Mouse (Mus musculus) intestine, embryonic 15.5 days (tissue): Measurements from ENCODE around the gene Hist1h2ak. TPM values are rescaled to one million over a fixed set of nuclear protein-coding genes. Genes with fewer than 3 reads are reported as not detected.

Experiments
- ATAC-seq: fragments of 200-750 bp; cut with Nextera tagmentation; 2 replicates; pipeline ENCODE4 v1.8.0; 2017; ENCODE audit warnings: moderate TSS enrichment, moderate library complexity
- H3K27ac ChIP-seq: fragments of 300-500 bp; sonication (generic); 2 replicates; pipeline ENCODE4 v1.5.1; 2015; ENCODE audit warnings: mild to moderate bottlenecking, inconsistent platforms
- H3K27me3 ChIP-seq: fragments of 300-500 bp; sonication (generic); replicated peaks from 2 replicates; pipeline ENCODE4 v1.6.1; 2015; ENCODE audit warnings: inconsistent platforms
- H3K36me3 ChIP-seq: fragments of 300-500 bp; sonication (generic); 2 replicates; pipeline ENCODE4 v1.6.1; 2015; ENCODE audit warnings: inconsistent platforms
- H3K4me1 ChIP-seq: fragments of 300-500 bp; sonication (generic); replicated peaks from 2 replicates; pipeline ENCODE4 v1.6.1; 2015; ENCODE audit warnings: inconsistent platforms
- H3K4me2 ChIP-seq: fragments of 300-500 bp; sonication (generic); replicated peaks from 2 replicates; pipeline ENCODE4 v1.6.1; 2015; ENCODE audit warnings: mild to moderate bottlenecking, inconsistent platforms
- H3K4me3 ChIP-seq: fragments of 300-500 bp; sonication (generic); replicated peaks from 2 replicates; pipeline ENCODE4 v1.5.1; 2015; ENCODE audit warnings: inconsistent platforms
- H3K9ac ChIP-seq: fragments of 300-500 bp; sonication (generic); 2 replicates; pipeline ENCODE4 v1.6.1; 2015; ENCODE audit warnings: inconsistent platforms
- H3K9me3 ChIP-seq: fragments of 300-500 bp; sonication (generic); 2 replicates; pipeline ENCODE4 v1.6.1; 2016; ENCODE audit warnings: inconsistent platforms
- WGBS: fragments of 180-500 bp; shearing (Covaris S2); methylation state at CpG from one replicate; pipeline ENCODE4 v1.1.7; 2015; 5-methylcytosine and 5-hydroxymethylcytosine counted together
- polyA plus RNA-seq: library from polyadenylated mRNA; unstranded; fragments of >200 nt; fragmentation: Nextera tagmentation; extraction: Ambion mirVana; gene quantifications from 2 replicates; pipeline ENCODE4 v1.2.1, GENCODE M21; 2015

The Hist1h2ak gene
- polyA plus RNA-seq, 1 experiment from 2014 or later = 22.4 TPM

- WGBS = under 1% methylated on average over 22 of the region's 22 CpGs
- no peak for ATAC-seq
- Histone ChIP-seq H3K27me3 (no peaks in the 10 kb centered on the region), H3K27ac (peak overlapping the region; percentile 91), H3K36me3 (no peaks in the 10 kb centered on the region), H3K4me1 (peaks cover 16% of the 10 kb centered on the region), H3K4me2 (peak overlapping the region; percentile 74), H3K4me3 (peak overlapping the region; percentile 39), H3K9me3 (no peaks in the 10 kb centered on the region), H3K9ac (peak overlapping the region; percentile 52)
Measured at GRCm38 (mm10) chr13:21715131-21715863, 38.3 kb downstream of the Hist1h2ak start.

- Histone ChIP-seq H3K27ac (peak overlapping the region; percentile 91), H3K9ac (peak overlapping the region; percentile 52), H3K4me2 (peak overlapping the region; percentile 74), H3K9me3 (no peaks in the 10 kb centered on the region), H3K27me3 (no peaks in the 10 kb centered on the region), H3K4me3 (peak overlapping the region; percentile 39), H3K36me3 (no peaks in the 10 kb centered on the region), H3K4me1 (peaks cover 16% of the 10 kb centered on the region)
- WGBS = under 1% methylated on average over 7 of the region's 7 CpGs
- ATAC-seq = no peak
Measured at GRCm38 (mm10) chr13:21714725-21715124, 38.9 kb downstream of the Hist1h2ak start.

- no peak overlapping the region for H3K4me3 ChIP-seq
- H3K4me2 ChIP-seq = peak overlapping the region; percentile 58
- no peaks in the 10 kb centered on the region for H3K27me3 ChIP-seq
- H3K9ac ChIP-seq = no peak overlapping the region
- ATAC-seq = no peak
- no peaks in the 10 kb centered on the region for H3K36me3 ChIP-seq
- no peaks in the 10 kb centered on the region for H3K9me3 ChIP-seq
- H3K4me1 ChIP-seq = peaks cover 8% of the 10 kb centered on the region
- 24% methylated on average over 4 of the region's 4 CpGs for WGBS
- no peak overlapping the region for H3K27ac ChIP-seq
Measured at GRCm38 (mm10) chr13:21711698-21712097, 41.9 kb downstream of the Hist1h2ak start.

- no peaks in the 10 kb centered on the region for H3K27me3 ChIP-seq
- WGBS = 3% methylated on average over 22 of the region's 22 CpGs
- H3K27ac ChIP-seq = no peak overlapping the region
- no peaks in the 10 kb centered on the region for H3K36me3 ChIP-seq
- no peaks in the 10 kb centered on the region for H3K9me3 ChIP-seq
- ATAC-seq = peak; percentile 84
- peak overlapping the region; percentile 58 for H3K4me2 ChIP-seq
- peaks cover 8% of the 10 kb centered on the region for H3K4me1 ChIP-seq
- H3K9ac ChIP-seq = no peak overlapping the region
- H3K4me3 ChIP-seq = peak overlapping the region; percentile 40
Measured at GRCm38 (mm10) chr13:21710821-21711525, 42.7 kb downstream of the Hist1h2ak start.

- Histone ChIP-seq H3K4me2 (peak overlapping the region; percentile 41), H3K9ac (peak overlapping the region; percentile 60), H3K4me1 (peaks cover 4% of the 10 kb centered on the region), H3K9me3 (no peaks in the 10 kb centered on the region), H3K27me3 (no peaks in the 10 kb centered on the region), H3K27ac (peak overlapping the region; percentile 79), H3K4me3 (peak overlapping the region; percentile 62), H3K36me3 (no peaks in the 10 kb centered on the region)
- under 1% methylated on average over 32 of the region's 32 CpGs for WGBS
- peak; percentile 87 for ATAC-seq
Measured at GRCm38 (mm10) chr13:21710031-21710711, 43.5 kb downstream of the Hist1h2ak start.

- Histone ChIP-seq H3K9me3 (no peaks in the 10 kb centered on the region), H3K4me3 (no peak overlapping the region), H3K4me2 (no peak overlapping the region), H3K4me1 (no peaks in the 10 kb centered on the region), H3K9ac (no peak overlapping the region), H3K36me3 (no peaks in the 10 kb centered on the region), H3K27ac (no peak overlapping the region), H3K27me3 (no peaks in the 10 kb centered on the region)
- 71% methylated on average over 4 of the region's 4 CpGs for WGBS
- no peak for ATAC-seq
Measured at GRCm38 (mm10) chr13:21706669-21707068, 47.0 kb downstream of the Hist1h2ak start.

Other genes with a start within 250 kb of the Hist1h2ak start
- 3.6 and 5.5 TPM in 2 replicates for gene Zkscan8, start 222.7 kb downstream of the Hist1h2ak start, polyA plus RNA-seq
- 0.09 and 0.18 TPM in 2 replicates for gene Olfr1366, start 211.0 kb downstream of the Hist1h2ak start, polyA plus RNA-seq
- gene Olfr1535, start 193.9 kb downstream of the Hist1h2ak start, polyA plus RNA-seq = not detected in 2 replicates
- not detected in 2 replicates for gene Olfr1364, start 172.1 kb downstream of the Hist1h2ak start, polyA plus RNA-seq
- gene Olfr1362, start 139.8 kb downstream of the Hist1h2ak start, polyA plus RNA-seq = not detected in 2 replicates
- gene Olfr11, start 111.3 kb downstream of the Hist1h2ak start, polyA plus RNA-seq = not detected in 2 replicates
- gene Olfr1361, start 90.4 kb downstream of the Hist1h2ak start, polyA plus RNA-seq = not detected in 2 replicates
- not detected in 2 replicates for gene Olfr1360, start 76.4 kb downstream of the Hist1h2ak start, polyA plus RNA-seq
- not detected in 2 replicates for gene Olfr1359, start 55.7 kb downstream of the Hist1h2ak start, polyA plus RNA-seq
- 1.4 and 4.3 TPM in 2 replicates for gene Hist1h2bl, start 37.7 kb downstream of the Hist1h2ak start, polyA plus RNA-seq
- 14.7 and 32.5 TPM in 2 replicates for gene Hist1h2ai, start 37.4 kb downstream of the Hist1h2ak start, polyA plus RNA-seq
- 5.4 and 13.1 TPM in 2 replicates for gene Hist1h3h, start 36.2 kb downstream of the Hist1h2ak start, polyA plus RNA-seq
- gene Hist1h2bm, start 31.8 kb downstream of the Hist1h2ak start, polyA plus RNA-seq = 1.7 and 4.3 TPM in 2 replicates
- gene Hist1h4j, start 18.8 kb downstream of the Hist1h2ak start, polyA plus RNA-seq = 1.2 and 1.6 TPM in 2 replicates
- gene Hist1h4k, start 3.3 kb downstream of the Hist1h2ak start, polyA plus RNA-seq = 1.7 and 2.8 TPM in 2 replicates
- 3.0 and 5.9 TPM in 2 replicates for gene Hist1h2bn, start 296 bp upstream of the Hist1h2ak start, polyA plus RNA-seq
- gene Hist1h1b, start 26.8 kb upstream of the Hist1h2ak start, polyA plus RNA-seq = 19.8 and 25.0 TPM in 2 replicates
- gene Hist1h3i, start 29.5 kb upstream of the Hist1h2ak start, polyA plus RNA-seq = 89.5 and 101 TPM in 2 replicates
- gene Hist1h2an, start 33.4 kb upstream of the Hist1h2ak start, polyA plus RNA-seq = 2.4 and 4.7 TPM in 2 replicates
- 2.0 TPM in 2 replicates for gene Hist1h2bp, start 33.6 kb upstream of the Hist1h2ak start, polyA plus RNA-seq
- 14.5 and 16.7 TPM in 2 replicates for gene Hist1h2bq, start 56.4 kb upstream of the Hist1h2ak start, polyA plus RNA-seq
- 1.7 TPM in 1 of 2 replicates, not detected in the other for gene Hist1h2ao, start 56.6 kb upstream of the Hist1h2ak start, polyA plus RNA-seq
- not detected in 2 replicates for gene Hist1h4m, start 57.9 kb upstream of the Hist1h2ak start, polyA plus RNA-seq
- 12.0 and 15.9 TPM in 2 replicates for gene Hist1h4n, start 78.4 kb upstream of the Hist1h2ak start, polyA plus RNA-seq
- 2,704 and 3,243 TPM in 2 replicates for gene Hist1h2ap, start 79.7 kb upstream of the Hist1h2ak start, polyA plus RNA-seq
- 15.0 and 16.4 TPM in 2 replicates for gene Hist1h2br, start 79.9 kb upstream of the Hist1h2ak start, polyA plus RNA-seq
- gene Zfp184, start 191.3 kb upstream of the Hist1h2ak start, polyA plus RNA-seq = 6.2 and 7.5 TPM in 2 replicates
- 0.06 TPM in 1 of 2 replicates, not detected in the other for gene Pom121l2, start 227.4 kb upstream of the Hist1h2ak start, polyA plus RNA-seq